Mouse (Mus musculus): ENCODE data around the gene Ddx10.
A peak's percentile ranks its signal among the peaks of the same experiment; 100 is the strongest.
"Not testable (repeated sequence)": the region's sequence is repeated elsewhere in the genome, so short reads cannot be mapped to it uniquely, and the experiment has no call there.

Ddx10 gene

DNA sequence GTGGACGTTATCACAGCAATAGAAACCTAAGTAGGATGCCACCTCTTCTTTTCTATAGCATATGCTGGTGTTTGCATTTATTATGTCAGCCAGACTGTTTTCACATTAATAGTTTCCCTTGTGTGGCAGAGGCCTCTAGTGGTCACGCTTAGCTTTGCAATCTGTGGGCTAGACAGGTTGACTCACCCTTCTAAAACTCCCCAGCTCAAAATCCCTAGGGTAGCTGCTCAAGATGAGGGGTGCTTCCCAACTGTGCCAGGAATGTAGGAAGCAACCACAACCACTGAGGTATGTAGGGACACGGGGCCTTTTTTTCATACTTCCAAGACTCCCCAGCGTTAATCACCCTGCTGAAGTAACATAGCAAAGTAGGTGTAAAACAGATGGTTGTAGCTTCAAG lies 103.6 kb downstream of the Ddx10 start:
- DNase-seq (ENCODE audit: low spot score): peak; percentile 33

DNA sequence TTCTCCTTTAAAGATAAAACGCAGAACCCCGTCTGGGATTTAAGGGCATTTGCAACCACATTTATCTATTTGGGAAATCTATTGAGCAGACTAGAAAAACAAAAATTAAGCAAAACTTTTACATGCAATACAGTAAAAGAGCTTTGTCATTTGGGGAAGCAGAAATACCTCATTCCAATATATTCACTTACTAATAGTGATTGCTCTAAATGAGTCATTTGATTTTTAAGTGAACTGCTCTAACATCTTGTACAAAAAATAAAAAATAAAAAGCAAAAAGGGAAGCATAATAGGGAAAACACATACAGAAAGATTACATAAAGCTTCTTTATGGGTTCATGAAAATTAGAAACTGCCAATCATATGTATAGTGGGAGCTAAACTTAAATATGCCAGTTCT lies 104.3 kb downstream of the Ddx10 start:
- DNase-seq (ENCODE audit: low spot score): no peak

DNA sequence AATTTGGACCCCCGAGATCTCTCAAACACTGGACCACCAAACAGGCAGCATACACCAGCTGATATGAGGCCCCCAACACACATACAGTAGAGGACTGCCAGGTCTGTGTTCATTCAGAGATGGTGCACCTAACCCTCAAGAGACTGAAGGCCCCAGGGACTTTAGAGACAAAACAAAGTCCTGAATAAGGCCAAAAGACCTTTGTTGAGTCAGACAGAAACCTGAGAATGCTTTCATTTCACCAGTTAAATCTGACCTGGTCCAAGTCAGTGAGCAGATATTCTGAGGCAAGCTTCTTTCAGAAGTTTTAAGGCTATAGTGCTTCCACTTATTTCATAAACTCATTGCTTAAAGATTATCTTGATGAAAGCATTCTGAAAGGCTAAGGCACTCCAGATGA lies 105.4 kb downstream of the Ddx10 start:
- not testable (repeated sequence) for DNase-seq (ENCODE audit: low spot score)

DNA sequence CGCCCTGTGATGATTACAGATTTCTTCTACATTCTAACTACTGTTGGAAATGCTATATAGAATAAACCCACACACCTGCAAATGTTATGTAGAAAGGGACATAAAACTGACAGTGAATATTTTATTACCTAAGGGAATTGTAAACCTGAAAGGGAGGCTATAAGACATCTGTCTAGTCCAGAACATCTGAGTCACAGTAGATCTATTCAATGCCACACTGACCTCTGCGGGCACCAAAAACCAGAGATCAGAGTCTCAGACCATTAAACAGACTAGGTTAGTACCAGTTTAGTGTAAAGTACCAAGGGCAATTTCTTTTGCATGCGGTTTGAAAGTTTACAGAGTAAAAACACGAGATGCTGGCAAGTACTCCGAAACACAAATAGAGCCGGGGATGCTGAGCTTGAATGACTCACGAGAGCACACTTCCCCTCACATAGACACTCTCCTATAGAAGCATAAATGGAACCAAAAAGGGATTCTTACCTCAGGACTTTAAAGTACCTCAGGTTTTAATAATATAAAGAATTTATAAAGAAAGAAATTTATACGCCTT lies 107.2 kb downstream of the Ddx10 start:
- DNase-seq (ENCODE audit: low spot score): no peak

DNA sequence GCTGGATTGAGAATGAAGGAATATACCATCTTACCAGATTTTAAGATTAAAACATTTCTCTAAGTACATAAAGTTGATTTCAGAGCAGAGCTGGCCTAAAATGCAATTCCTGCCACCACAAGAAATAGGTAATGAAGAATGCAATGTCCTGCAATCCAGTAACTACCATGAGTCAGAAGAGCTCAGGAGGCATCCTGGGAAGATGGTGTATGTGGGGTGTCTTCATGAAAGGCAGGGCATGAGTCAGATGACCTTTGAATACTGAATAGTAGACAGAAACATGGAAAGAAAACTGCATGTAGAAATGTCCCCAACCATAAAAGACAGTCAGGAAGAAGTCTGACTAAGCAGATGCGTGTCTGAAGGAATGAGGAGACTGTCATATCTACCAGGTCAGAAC lies 115.0 kb downstream of the Ddx10 start:
- no peak for DNase-seq (ENCODE audit: low spot score)

DNA sequence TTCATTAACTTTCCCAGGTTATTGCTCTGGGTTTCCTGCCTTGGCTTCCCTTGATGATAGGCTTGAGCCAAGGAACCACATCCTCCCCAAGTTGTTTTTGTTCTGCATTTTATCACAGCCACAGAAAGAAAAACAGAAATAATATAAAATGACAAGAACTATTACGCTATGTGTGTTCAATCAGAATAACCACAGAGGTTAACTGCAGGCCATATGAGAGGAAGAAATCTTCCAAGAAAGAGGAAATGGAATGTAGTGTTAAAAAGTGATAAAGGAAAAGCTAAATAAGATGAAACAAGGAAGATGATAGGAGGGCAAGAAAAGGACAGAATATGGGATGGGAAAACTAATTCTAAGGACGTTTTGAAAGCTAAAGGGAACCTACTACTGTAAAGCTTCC lies 117.4 kb downstream of the Ddx10 start:
- no peak for DNase-seq (ENCODE audit: low spot score)

DNA sequence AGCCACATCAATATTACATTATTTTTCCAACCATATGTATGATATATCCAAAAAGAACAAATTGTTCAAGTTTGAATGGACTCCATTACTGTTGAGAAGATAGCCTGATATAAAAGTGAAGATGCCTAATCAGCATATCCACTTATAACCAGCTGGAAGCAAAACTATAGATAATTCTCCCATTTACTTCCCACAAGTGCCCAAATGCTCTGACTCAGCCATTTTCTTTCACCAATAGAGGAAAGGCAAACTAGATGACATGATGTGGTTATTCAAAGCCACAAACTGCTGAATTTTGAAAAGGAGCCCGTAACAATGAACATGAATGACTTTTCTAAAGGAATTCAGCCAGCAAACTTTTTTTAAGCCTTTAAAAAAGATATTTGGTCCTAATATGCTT lies 146.8 kb downstream of the Ddx10 start:
- no peak for DNase-seq (ENCODE audit: low spot score)

DNA sequence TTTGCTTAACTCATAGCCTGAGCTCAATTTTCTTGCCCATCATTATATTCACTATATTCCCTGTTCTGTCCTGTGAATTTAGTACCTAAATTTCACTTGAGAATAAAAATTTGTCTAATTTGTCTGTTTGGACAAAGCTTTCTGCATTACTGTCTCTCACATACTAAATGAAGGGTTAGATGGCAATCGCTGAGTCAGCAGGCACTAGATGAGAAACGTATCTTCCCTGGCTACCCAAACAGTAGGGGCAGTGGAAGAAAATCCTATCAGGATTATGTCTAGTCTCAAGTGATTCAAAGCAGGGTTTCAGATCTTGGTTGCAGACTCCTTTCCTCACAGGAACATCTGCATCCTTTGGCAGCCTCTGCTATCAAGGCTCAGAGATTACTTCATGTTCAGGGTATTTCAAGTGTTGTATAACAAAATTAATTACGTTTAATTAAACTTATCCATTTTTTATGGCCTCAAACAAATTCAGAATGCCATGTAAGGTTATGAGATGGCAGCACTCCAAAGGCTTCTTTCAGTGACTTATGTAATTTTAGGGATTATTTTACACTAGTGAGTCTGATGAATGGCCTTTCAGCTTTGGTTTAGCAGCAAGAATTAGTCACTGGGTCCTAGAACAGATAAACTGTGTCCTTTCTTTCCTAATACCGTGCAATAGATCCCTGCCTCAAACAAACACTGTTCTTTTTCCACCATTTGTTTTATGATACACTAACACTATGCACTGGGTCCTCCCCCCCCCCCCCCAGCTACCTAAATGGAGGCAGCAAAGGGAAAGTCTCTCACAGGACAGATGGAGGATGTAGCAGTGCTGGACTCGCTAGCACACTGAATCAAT lies 152.3 kb downstream of the Ddx10 start:
- DNase-seq (ENCODE audit: low spot score): no peak

DNA sequence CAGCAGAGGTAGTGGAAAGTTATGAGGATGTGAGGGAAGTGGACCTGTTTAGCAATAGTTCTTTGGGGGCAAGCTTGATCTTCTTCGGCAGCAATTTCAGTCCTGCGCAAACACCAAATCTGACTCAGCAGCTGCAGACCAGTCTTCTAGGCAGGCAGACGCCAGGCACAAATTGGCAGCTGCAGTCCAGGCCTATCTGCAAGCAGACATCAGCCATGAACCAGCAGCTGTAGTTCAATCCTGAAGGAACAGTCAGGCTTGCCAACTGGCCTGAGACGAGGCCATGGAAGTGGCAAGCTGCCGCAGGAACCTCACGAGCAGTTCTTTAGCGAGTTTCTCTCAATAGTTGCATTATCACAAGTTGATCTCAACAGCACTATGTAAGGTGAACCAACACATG lies 153.3 kb downstream of the Ddx10 start:
- DNase-seq (ENCODE audit: low spot score): no peak

DNA sequence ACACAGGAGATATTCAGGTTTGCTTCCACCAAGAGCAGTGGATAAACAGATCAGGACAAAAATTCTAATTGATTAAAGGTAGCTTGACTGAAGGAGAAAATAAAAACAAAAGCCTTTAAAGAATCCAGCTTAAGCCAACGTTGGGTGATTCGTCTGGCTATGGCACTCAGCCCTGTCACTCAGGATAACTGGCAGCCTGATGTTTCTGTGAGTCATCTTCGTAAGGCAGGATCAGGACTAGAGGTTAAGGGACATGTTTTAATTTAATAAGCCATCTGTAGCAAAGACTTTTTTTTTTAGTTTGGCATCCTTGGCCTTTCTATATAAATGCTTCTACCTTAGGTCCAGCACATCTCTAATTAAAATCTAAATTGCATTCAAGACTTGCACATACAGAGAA lies 170.2 kb downstream of the Ddx10 start:
- no peak for DNase-seq (ENCODE audit: low spot score)

DNA sequence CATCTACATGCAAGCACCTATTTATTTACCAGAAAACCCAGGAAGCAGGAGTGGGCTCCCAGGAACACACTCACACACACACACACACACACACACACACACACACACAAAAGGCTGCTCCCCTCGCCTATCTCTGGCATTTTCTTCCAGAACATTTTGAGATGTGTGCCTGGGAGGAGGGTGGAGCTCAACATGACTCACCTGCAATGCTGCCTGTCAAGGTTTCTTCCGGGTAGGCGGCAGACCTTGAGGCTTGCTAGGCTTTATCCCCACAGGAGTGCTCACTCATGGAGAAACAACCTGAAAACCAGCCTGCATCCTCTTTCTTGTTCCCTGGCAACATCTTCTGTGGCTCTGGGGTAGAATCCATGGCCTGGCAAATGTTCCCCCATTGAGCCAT lies 171.9 kb downstream of the Ddx10 start:
- DNase-seq (ENCODE audit: low spot score): no peak

DNA sequence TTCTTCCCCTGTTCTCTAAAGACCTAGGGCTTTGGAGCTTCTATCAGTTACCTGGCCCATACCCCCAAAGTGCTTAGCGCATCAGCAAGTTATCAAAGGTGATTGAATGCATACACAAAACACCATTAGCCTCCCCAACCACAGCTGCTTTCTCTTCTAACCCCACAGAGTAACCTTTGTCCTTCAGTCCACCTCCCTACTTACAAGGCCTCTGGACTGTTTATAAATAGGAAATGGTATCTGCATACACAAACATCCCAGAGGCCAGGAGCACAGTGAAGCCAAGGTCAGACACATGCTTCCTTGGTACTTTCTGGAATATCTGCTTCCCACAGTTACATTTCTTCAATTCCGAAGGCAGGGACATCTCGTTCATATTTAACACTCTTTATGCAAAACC lies 173.4 kb downstream of the Ddx10 start:
- no peak for DNase-seq (ENCODE audit: low spot score)

DNA sequence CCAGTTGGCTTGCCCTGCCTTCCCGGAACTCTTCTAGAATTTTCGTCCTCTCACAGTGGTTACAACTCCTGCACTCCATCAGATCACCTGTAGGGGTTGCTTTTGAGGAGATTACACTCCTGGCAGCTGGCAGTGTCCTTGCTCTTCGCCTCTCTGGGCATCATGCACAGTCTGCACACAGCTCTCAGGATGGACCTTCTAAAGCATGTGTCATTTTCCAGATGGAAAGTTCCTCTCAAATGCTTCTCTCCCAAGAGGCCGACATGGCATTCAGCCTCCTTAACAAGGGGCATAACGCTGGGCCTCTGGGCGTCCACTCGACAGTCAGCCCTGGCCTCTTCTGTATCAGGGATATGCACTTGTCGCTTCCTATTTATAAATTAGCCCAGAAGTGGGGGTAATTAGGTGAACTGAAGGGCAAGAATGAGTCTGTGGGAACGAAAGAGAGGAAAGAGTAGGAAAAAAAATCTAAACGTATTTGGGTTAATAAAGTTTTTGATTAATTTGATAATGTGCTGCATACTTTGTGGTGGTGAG lies 174.2 kb downstream of the Ddx10 start:
- DNase-seq (ENCODE audit: low spot score): no peak

DNA sequence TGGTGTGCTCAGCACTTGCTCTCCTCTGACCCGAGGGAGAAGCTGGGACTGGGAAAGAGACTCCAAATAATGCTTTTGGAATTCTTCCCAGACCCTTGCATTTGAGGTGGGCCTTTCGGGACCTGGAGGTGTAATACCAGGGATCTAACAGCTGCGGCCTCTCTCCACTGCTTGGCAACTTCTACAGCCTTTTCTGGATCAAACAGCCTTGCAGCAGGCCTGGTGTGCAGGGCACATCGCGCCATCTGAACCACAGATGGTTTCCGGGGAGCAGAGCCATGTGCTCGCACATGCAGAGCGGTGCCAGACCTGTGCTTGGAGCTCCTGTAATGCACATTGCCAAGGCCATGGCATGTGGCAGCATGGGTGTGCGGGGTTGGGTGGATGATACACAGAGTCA lies 175.8 kb downstream of the Ddx10 start:
- DNase-seq (ENCODE audit: low spot score): no peak

DNA sequence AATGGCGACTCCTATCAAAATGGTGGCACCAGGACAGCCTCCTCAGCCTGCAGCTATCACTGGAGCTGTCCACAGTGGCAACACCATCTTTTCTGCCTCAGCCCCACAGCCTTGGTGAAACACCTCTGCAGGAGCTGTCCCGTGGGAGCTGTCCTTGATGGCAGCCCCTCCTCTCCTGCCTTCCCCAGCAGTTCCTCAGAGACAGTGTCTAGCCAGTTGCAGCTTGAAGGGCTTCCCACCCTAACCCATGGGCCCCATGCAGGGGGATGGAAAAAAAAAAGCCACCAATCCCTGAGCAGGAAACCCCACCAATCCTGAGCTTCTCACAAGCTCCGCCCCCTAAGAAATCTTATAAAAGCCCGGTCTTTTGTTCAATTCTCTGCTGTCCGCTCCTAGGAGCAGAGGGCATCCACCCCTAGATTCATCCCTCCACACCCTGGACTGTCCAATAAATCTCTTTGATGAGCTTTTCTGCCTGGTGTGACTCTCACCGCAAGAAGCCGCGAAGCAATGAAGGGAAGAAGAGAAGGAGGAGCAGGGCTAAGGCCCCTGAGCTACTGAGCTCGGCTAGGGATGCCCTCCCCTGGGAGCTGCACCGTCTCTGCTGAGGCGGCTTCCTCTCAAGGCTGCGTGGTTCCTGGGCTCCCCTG lies 176.9 kb downstream of the Ddx10 start:
- no peak for DNase-seq (ENCODE audit: low spot score)

DNA sequence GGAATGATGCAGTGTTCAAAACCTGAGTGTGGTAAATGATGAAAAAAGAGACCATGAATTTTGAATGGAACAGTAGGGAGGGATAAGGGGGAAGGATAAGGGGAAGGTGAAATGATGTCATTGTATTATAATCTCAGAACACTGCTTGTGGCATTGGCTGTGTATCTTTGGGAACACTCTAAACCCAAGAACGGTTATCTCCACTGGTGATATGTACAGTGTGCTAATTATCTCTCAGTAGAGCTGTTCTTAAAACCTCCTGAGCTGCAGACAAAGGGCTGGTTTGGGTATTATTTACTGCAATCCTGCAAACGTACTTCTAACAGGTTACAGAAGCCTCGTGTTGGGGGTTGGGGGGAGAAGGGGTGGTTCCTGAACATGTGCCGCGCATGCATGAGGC lies 179.7 kb downstream of the Ddx10 start:
- DNase-seq (ENCODE audit: low spot score): no peak

DNA sequence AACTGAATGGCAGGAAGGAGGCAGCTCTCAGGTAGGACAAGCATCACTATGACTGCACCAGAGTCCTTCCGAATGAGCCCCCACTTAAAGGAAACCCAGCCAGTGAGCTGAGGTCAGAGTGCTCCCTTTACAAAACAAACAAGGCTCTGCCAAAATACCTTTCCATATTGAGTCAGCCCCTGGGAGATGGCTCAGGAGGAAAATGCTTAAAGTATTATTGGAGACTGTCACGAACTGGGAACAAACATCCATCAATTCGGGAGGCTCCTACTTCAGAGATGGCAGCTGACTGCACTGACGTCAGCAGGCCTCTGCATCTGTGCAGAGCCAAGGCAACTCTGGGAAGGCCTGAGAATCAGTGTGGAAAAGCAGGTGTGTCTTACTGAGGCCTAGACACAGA lies 181.4 kb downstream of the Ddx10 start:
- no peak for DNase-seq (ENCODE audit: low spot score)

DNA sequence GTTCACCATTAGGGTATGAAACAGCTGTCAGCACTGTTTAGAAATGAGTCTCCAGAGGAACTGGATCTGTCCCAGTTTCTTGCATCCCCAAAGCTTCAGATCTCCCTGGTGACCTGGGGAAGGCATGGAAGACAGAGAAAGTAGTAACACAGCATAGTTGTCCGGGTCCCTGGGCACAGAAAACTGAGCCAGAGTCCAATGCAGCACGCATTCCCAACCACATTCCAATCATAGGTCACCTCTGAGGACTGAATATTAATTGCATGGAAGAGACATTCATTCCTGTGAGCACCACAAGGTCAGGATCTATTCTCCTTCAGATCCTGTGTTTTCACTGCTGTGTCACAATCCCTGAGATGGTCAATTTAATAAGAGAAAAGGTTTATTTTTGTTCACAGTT lies 182.8 kb downstream of the Ddx10 start:
- no peak for DNase-seq (ENCODE audit: low spot score)

DNA sequence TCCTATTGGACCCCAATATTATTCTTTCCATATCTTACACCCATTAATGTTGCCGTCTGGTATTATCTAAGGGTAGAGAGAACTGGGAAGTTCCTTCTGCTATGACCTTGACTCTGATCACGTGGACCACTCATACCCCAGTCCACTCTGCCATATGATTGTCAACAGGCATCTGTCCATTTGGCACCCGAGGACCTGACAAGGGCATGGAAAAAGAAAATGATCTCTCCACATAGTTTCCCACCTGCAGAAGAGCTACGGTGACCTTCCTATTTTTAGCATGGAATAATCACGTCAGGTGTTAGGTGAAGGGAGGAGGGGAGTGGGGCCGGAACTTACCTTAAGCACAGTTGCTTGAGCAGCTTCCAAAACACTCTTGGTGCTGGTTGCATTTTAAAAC lies 183.3 kb downstream of the Ddx10 start:
- no peak for DNase-seq (ENCODE audit: low spot score)

DNA sequence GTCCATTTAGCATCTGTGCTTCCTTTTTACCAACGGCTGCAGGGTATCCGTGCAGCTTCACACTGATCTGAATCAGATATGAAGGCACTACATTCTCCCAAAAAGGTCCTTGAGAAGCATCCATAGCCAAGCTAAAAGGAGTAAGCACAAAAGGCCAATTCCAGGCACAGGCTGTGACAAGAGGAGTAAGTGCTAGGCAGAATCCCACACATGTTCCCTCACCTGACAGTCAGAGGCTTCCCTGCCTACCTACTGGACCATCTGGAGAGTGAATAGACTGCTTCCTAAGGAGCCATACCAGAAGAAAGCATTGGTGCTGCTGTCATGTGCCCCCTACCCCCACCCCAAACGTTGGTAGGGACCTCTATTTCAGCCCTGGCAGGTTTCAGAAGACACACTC lies 192.5 kb downstream of the Ddx10 start:
- DNase-seq (ENCODE audit: low spot score): no peak
